Comparison of ENCODE assay signal across 9 mouse cellular contexts in the genomic region with DNA sequence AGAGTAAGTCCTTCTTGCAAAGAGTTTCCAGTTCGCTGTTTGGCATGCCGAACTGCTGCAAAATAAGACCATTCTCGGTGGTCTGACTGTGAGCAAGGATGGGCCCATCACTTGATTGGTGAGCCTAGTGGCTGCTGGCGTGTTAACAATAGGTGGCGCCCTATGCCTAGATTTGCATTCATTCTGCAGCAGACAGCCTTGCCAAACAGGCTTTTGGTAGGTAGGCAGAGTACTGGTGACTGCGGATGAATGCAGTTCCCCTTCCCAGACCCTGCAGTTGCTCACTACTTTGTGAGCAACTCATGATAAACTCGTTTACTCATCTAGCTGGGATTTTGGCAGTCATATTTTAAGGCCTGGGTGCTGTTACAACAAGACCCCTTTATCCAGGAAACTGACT. TPM values are rescaled to one million over a fixed set of nuclear protein-coding genes. Genes with fewer than 3 reads are reported as not detected.
A peak's percentile ranks its signal among the peaks of the same experiment; 100 is the strongest.
DNase-seq lines count a peak whose midpoint lies in the region; ATAC-seq and TF ChIP-seq lines count a peak whose summit lies in the region.
"Had no signal": no experiment of that assay in that cellular context is flagged by ENCODE, and none has a peak within 500 bp of the region (broad histone marks: within the 10 kb centered on the region; RNA-seq: fewer than 3 reads in every experiment).

No protein-coding gene starts in this region.

- peaks cover 9% of the 10 kb centered on the region; the same call in 1 of the 2 replicates for H3K9me3 ChIP-seq in kidney, embryonic 16.5 days (ENCODE audit: low read length)
- H3K9me3 ChIP-seq: liver, embryonic 15.5 days had no signal

- H3K4me3 ChIP-seq in kidney, embryonic 16.5 days (ENCODE audit: low read length), result no peak overlapping the region
- H3K4me3 ChIP-seq in liver, adult 2 months (ENCODE audit: insufficient read depth, low read depth, low read length), result no peak overlapping the region
- H3K4me3 ChIP-seq: liver, embryonic 15.5 days had no signal

- 27% methylated on average over 7 of the region's 7 CpGs for WGBS in kidney, embryonic 16.5 days
- 31% methylated on average over 7 of the region's 7 CpGs for WGBS in liver, adult 2 months

- TF ChIP-seq CTCF in liver, adult 2 months (IDR thresholded peaks at IDR 0.05; ENCODE audit: low read depth, low read length), result peak; percentile 84

- TF ChIP-seq POLR2A in liver, adult 2 months (IDR thresholded peaks at IDR 0.05; ENCODE audit: extremely low read depth, insufficient read depth, low read length), result no peak

- no peaks in the 10 kb centered on the region for H3K27me3 ChIP-seq in kidney, embryonic 16.5 days (ENCODE audit: insufficient read depth, low read length)
- H3K27me3 ChIP-seq in liver, adult 2 months (ENCODE audit: control insufficient read depth, insufficient read depth, low read length), result no peaks in the 10 kb centered on the region
- H3K27me3 ChIP-seq: liver, embryonic 15.5 days had no signal

- peak; percentile 65; the same call in 1 of the 2 replicates for ATAC-seq in frontal cortex, adult (ENCODE audit: low TSS enrichment)
- 0 out of 2 replicates have a peak, but pooled peaks have one; percentile 61 for ATAC-seq in kidney, embryonic 16.5 days (ENCODE audit: low FRiP score, low TSS enrichment)

- H3K9ac ChIP-seq in kidney, embryonic 16.5 days (replicated peaks; ENCODE audit: low read length), result no peak overlapping the region
- H3K9ac ChIP-seq in liver, adult 2 months (ENCODE audit: low read depth, low read length), result no peak overlapping the region
- H3K9ac ChIP-seq: liver, embryonic 15.5 days had no signal

- peak; percentile 14 for DNase-seq in heart, adult 8-10 months (ENCODE audit: low spot score)
- no peak for DNase-seq in heart, adult 9 months (ENCODE audit: low spot score in 2 of 2)
- peak; percentile 20 for DNase-seq in adrenal gland, postnatal 25 days
- peak; percentile 67 for DNase-seq in liver, adult 2 months (ENCODE audit: extremely low read depth, low read depth, low spot score)
- peak; percentile 62 for DNase-seq in retina, postnatal 1 day
- DNase-seq in spleen, postnatal 4 days (ENCODE audit: low spot score in 2 of 2), result no peak

- no peak overlapping the region for H3K4me2 ChIP-seq in kidney, embryonic 16.5 days (replicated peaks; ENCODE audit: low read depth, low read length)
- H3K4me2 ChIP-seq: liver, embryonic 15.5 days had no signal

- no peaks in the 10 kb centered on the region for H3K4me1 ChIP-seq in kidney, embryonic 16.5 days (ENCODE audit: insufficient read depth, low read length)
- peaks cover 6% of the 10 kb centered on the region for H3K4me1 ChIP-seq in liver, adult 2 months (ENCODE audit: control insufficient read depth, insufficient read depth, low read length)
- H3K4me1 ChIP-seq: liver, embryonic 15.5 days had no signal

- no peak overlapping the region for H3K27ac ChIP-seq in kidney, embryonic 16.5 days (ENCODE audit: low read length)
- no peak overlapping the region for H3K27ac ChIP-seq in liver, adult 2 months (replicated peaks; ENCODE audit: insufficient read depth, low read depth, low read length)
- H3K27ac ChIP-seq: liver, embryonic 15.5 days had no signal

- no peaks in the 10 kb centered on the region for H3K36me3 ChIP-seq in kidney, embryonic 16.5 days (ENCODE audit: insufficient read depth, low read length)
- H3K36me3 ChIP-seq in liver, adult 2 months (ENCODE audit: control insufficient read depth, insufficient read depth, low read length), result no peaks in the 10 kb centered on the region
- H3K36me3 ChIP-seq: liver, embryonic 15.5 days had no signal

- H3K79me2 ChIP-seq in liver, adult 2 months (ENCODE audit: control insufficient read depth, insufficient read depth, low read length), result no peaks in the 10 kb centered on the region

RNA-seq across cellular contexts. Expression of a gene that starts 20.4 kb away (rescaled TPM):
- not detected for total RNA-seq in heart, adult 8-10 months (2022)
- not detected in 2 replicates for total RNA-seq in adrenal gland, postnatal 25 days (2021)
- not detected in 2 replicates for polyA plus RNA-seq in kidney, embryonic 16.5 days (2015; fragmentation: Nextera tagmentation; extraction: Ambion mirVana)
- not detected in 2 replicates for total RNA-seq in liver, adult 2 months (2014; rRNA removed)
- polyA plus RNA-seq in liver, adult 2 months (2012; rRNA removed), result not detected in 2 replicates
- polyA plus RNA-seq: liver, embryonic 15.5 days had no signal

RNA-seq across cellular contexts. Expression of a gene that starts 41.2 kb away (rescaled TPM):
- not detected for total RNA-seq in heart, adult 8-10 months (2022)
- not detected in 2 replicates for total RNA-seq in adrenal gland, postnatal 25 days (2021)
- polyA plus RNA-seq in kidney, embryonic 16.5 days (2015; fragmentation: Nextera tagmentation; extraction: Ambion mirVana), result 0.58 and 0.67 TPM in 2 replicates
- total RNA-seq in liver, adult 2 months (2014; rRNA removed), result 0.37 TPM in 1 of 2 replicates, not detected in the other
- polyA plus RNA-seq in liver, adult 2 months (2012; rRNA removed), result not detected in 2 replicates
- polyA plus RNA-seq: liver, embryonic 15.5 days had no signal

Comparison
In these comparisons a context has a peak if more than half of its experiments do, and no peak if none do; other contexts are left out.
1. DNase-seq: peak in heart, adult 8-10 months (single experiment), adrenal gland, postnatal 25 days (single experiment), liver, adult 2 months (single experiment) and retina, postnatal 1 day (single experiment); none in heart, adult 9 months (0 of 2) and spleen, postnatal 4 days (0 of 2).